Mouse (Mus musculus) neutrophil, adult 5-6 weeks (primary cell): ENCODE measurements around the gene Btnl2. TPM values are rescaled to one million over a fixed set of nuclear protein-coding genes. Genes with fewer than 3 reads are reported as not detected.
A peak's percentile ranks its signal among the peaks of the same experiment; 100 is the strongest.
"Not testable (repeated sequence)": the region's sequence is repeated elsewhere in the genome, so short reads cannot be mapped to it uniquely, and the experiment has no call there.

ENCODE experiments used
- ATAC-seq: fragments of 151-379, 151-347 bp; 2 replicates; pipeline ENCODE4 v1.8.0; 2017; ENCODE audit warnings: mild to moderate bottlenecking, moderate TSS enrichment; ENCODE audit not compliant: insufficient number of reproducible peaks, poor library complexity, low FRiP score, severe bottlenecking; ENCODE audit errors: extremely low read depth
- total RNA-seq: library from RNA; stranded (forward); fragments of 200-1000 nt; gene quantifications from 2 replicates; pipeline ENCODE4 v1.2.3, GENCODE M21; 2017

The Btnl2 gene
- total RNA-seq = 10.9 and 11.9 TPM in 2 replicates

DNA sequence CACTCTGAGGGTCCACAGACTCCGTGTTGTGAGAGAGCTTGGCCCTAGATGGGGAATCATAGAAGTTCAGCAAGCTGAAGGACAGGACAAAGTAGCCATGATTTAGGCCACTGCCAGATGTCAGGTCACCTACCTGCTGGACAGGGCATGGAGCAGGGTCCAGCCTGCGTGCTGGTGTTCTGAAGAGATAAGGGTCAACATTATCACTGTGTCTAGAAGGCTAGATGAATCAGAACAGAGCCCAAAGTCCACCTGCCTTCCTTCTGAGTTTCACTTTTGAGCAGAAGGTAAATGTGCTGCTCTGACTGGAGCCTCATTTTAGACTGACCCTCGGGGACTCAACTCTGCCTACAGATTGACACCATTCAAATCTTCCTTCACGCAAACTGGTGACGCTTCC, at the start of gene Btnl2:
TSS of gene Btnl2 (plus strand) at position 284 of the 400 bp plus-strand sequence.
- 0 out of 2 replicates have a peak, but pooled peaks have one; percentile 8 for ATAC-seq

DNA sequence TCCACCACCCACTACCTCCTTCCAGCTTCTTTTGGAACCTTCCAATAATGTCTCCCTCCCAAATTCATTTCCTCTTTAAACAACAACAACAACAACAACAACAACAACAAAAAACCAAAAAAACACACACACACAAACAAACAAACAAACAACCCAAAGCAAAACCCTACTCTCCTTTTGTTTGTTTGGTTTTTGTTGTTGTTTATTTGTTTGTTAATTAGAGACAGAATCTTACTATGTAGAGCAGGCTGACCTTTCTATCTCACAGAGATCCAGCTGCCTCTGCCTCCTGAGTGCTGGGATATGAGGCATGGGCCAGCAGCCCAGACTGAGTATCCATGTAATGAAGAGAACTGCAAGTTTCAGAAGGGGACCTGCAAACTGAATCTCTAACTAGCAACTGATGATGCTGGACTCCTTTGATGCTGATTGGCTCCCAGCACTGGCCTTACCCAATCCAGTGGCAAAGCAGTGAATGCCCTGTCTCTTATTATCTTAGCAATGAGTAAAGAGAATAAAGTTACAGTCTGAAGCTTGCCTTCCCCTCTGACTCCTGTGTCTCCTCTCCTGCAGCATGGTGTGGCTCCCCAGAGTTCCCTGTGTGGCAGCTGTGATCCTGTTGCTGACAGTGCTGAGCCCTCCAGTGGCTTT, 49.1 kb upstream of the Btnl2 start, which contains the start of gene H2-Eb1:
TSS of gene H2-Eb1 (plus strand) at position 488 of the 651 bp plus-strand sequence.
- ATAC-seq = peak; percentile 57

- no peak for ATAC-seq
These were observed 48.2 kb upstream of the Btnl2 start for GRCm38 (mm10) chr17:34306407-34306806.

GRCm38 (mm10) chr17:34307216-34307615, 47.4 kb upstream of the Btnl2 start:
- ATAC-seq = no peak

- ATAC-seq = no peak
These were observed 46.5 kb upstream of the Btnl2 start for GRCm38 (mm10) chr17:34308161-34308560.

GRCm38 (mm10) chr17:34309225-34309624, 45.4 kb upstream of the Btnl2 start:
- ATAC-seq = no peak

DNA sequence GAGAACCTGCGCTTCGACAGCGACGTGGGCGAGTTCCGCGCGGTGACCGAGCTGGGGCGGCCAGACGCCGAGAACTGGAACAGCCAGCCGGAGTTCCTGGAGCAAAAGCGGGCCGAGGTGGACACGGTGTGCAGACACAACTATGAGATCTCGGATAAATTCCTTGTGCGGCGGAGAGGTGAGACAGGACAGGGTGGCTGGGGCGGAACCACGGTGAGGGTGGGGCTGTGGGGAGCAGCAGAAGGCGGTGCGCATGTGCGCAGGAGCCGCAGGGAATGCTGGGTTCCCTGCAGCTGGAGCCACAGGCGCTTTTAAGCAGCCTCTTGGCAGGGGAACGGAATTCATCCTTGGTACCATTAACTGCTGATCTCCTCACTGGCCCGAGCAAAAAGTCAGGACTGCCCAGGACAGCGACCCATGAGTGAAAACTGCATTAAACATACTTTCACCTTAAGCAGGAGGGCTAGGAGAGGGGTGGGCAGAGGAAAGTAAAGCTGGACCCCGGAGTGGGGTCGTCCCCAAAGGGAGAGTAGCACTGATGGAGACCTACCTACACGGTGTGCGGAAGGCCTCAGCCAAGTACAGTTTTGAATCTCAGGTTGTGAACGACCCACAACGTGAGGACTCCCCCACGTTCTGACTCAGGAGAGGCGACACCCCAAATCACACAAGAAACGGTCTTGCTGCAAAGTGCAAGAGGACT, 44.8 kb upstream of the Btnl2 start:
- ATAC-seq = no peak

DNA sequence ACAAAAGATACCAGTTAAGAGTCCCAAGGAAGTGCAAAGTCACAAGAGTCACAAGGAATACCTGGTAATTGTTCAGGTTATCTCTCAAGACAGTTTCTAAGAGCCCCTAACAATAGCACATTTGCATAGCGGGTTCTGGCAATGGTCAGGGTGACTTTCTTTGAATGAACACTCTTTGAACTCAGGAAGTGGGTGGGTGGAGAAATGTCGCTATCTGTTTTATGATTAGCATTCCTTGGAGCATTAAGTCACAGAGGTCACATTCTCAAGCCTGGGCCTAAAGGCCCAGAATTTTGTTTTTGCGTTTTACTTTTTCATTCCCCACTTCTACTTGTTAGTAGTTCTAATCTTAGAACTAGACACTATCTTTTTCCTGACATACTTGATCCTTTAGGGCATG, 44.1 kb upstream of the Btnl2 start:
- ATAC-seq = not testable (repeated sequence)

DNA sequence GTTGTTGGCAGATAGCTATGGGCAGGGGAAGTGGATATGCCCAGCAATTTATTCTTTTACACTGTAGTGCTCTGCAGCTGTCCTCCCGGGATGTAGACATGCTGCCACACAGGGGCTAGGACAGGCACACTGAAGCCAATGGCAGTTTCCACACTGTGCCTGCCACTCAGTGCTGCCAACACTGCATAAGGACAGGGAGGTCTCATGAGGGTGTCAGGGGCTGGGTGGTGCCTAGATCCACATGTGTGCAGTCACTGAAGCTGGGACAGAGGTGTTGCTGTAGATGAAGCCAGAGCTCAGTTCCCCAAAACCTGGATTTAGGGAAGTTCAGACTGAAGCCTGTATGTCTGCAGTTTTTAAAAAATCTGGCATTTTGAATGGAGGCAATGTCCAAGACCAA, 42.4 kb upstream of the Btnl2 start:
- no peak for ATAC-seq

DNA sequence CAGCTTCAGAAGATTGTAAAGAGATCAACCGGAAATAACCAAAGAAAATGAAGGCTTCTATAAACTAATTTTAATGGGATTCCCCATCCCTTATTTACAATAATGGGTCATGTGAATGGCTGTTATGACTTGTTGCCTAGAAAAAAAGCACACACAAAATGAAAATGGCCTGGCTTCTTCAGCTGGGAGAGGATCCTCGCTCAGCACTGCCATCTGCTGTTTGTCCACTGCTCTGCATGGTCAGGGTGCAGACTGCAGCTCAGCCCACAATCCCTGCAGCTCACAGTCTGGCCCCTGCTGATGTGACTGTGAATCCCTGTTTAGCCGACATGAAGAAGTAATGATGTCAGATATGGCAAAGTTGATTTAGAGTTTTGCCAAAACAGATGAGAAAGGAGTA, 41.2 kb upstream of the Btnl2 start:
- peak; percentile 69 for ATAC-seq

DNA sequence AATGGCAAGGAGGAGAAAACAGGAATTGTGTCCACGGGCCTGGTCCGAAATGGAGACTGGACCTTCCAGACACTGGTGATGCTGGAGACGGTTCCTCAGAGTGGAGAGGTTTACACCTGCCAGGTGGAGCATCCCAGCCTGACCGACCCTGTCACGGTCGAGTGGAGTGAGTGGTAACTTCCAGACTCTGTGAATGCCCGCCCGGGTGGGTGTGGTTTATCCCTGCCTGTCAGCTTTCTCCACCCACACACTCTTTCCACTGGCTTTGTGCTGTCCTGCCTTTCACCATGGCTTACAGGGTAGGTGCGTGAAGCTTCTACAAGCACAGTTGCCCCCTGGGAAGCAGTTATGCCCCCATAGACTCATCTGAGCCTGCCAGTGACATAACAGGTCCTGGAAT, 40.3 kb upstream of the Btnl2 start:
- no peak for ATAC-seq

DNA sequence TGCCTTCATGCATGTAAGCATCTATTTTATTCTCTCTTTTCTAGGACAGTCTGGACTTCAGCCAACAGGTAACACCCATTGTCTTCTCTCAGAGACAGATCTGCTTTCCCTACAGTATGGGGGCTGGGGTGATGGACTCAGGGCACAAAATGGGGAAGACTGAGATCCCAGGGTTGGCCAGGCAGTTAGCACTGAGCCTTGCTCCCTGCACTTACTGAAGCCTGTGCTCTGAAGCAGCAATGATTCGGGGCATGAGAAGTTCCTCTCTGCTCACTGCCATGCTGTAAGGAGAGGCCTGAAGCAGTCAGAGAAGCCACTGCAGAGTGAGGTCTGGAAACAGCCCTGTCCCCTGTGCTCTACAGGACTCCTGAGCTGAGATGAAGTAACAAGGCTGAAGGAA, 39.1 kb upstream of the Btnl2 start:
- no peak for ATAC-seq

GRCm38 (mm10) chr17:34316697-34317096, 37.9 kb upstream of the Btnl2 start:
- no peak for ATAC-seq

- no peak for ATAC-seq
These were observed 37.3 kb upstream of the Btnl2 start for GRCm38 (mm10) chr17:34317275-34317674.

DNA sequence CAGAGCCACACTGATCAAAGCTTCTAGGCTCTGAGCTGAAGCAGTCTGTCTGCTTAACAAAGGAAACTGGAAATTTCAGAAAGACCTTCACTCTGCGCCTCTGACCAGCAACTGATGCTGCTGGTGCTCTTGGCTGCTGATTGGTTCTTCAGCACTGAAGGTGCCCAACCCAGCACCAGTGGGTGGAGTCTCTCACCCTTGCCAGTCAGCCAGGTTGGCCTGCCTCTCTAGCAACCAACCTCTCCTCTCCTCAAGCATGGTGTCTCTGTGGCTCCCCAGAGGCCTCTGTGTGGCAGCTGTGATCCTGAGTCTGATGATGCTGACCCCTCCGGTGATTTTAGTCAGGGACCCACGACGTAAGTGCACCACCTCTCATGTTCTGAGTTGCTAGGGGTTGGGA, 29.2 kb upstream of the Btnl2 start, which contains the start of gene H2-Eb2:
TSS of gene H2-Eb2 (plus strand) at position 230 of the 400 bp plus-strand sequence.
- ATAC-seq = peak; percentile 91

DNA sequence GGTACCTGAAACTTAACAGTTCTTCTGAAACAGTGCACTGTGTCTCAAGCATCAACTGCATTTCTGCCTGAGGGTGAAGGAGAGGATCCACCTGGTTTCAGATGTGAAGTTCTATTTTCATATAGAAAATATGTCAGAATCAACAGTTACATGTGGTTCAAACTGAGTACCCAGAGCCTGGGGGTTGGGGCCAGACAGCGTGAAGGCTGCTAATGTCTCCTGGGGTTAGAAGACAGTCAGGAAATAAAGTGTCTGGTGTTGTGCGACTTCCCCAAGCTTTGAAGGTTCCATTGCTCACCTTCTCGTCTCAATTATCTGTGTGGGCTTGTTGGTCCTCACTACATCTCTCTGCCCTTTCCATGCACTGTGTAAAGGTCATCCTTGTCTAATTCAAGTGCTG, 28.2 kb upstream of the Btnl2 start:
- no peak for ATAC-seq

GRCm38 (mm10) chr17:34329807-34330206, 24.8 kb upstream of the Btnl2 start:
- ATAC-seq = peak; percentile 55

- no peak for ATAC-seq
These were observed 23.4 kb upstream of the Btnl2 start for GRCm38 (mm10) chr17:34331200-34331599.

DNA sequence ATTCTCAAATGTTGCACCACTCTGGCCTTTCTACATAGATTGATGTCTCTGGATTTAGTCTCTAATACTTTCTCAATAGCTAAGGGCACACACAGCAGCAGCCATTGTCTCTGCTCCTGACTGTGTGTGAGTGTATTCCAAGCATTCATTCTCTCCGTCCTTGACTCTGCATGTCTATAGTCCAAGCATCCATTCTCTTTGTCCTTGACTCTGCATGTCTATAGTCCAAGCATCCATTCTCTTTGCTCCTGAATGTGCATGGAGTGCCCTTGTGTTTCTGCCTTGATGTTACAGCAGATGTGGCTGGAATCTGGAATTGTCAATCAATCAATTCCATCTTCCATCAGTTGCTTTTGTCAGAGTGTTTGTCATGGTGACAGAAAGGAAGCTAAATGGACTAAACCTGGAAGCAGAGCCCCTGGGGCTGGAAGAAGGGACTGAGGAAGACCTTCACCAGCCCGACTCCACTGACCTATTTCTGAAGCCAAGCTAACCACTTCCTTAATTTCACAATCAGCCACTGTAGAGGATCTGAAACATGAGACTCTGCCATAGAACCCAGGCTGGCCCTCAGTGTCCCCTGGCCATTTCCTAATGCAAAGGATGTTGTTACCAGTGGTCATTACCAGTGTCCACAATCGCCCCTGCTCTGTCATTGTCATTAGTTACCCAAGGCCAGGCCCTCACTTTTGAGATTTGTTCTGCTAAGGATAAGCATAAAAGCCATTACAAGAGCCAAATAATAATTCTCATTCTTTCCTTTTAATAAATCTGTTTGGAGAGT, 13.8 kb upstream of the Btnl2 start:
- ATAC-seq = peak; percentile 65

DNA sequence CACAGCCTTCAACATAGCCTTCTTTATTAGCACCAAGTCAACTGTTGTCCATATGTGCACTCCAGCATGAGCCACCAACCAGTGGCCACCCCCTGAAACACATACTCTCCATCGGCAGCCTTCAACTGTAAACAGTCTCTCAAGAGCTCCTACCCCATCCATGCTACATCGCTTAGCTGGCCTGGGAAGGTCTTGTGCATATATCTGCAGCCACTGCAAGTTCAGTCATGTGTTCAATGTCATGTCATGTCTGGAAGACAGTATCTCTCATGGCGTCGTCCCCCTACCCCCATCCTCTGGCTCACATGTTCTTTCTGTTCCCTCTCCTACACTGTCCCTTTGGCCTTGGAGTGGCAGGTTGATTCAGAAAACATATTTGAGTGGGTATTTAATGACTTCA, 9.7 kb upstream of the Btnl2 start:
- ATAC-seq = no peak
